Mouse (Mus musculus) C2C12 (cell line): Measurements from ENCODE around the gene Wdr19.

Experiments used
- CTCF ChIP-seq: IDR thresholded peaks from one replicate; pipeline ENCODE4 v1.5.1; 2011; ENCODE audit not compliant: control insufficient read depth, insufficient read depth, insufficient read length
- MYOG ChIP-seq: IDR thresholded peaks from one replicate; pipeline ENCODE4 v1.6.1; 2011; ENCODE audit not compliant: control insufficient read depth, insufficient read length; ENCODE audit errors: extremely low read depth
- USF1 ChIP-seq: IDR thresholded peaks from one replicate; pipeline ENCODE4 v1.6.1; 2011; ENCODE audit warnings: low read depth, mild to moderate bottlenecking, control low read depth, moderate library complexity

- TF ChIP-seq CTCF = no peak
- no peak for TF ChIP-seq MYOG
- TF ChIP-seq USF1 = no peak
Observed at GRCm38 (mm10) chr5:65178477-65178876, 21.0 kb upstream of the Wdr19 start.
